Mouse (Mus musculus): ENCODE data around the gene Celf2.

The Celf2 gene

GRCm38 (mm10) chr2:7395473-7395872 lies 113.9 kb downstream of the Celf2 start:
- intact Hi-C loops (cut with DNase I): no loop called here

GRCm38 (mm10) chr2:7392500-7392899 lies 116.9 kb downstream of the Celf2 start:
- intact Hi-C loops (cut with DNase I): no loop called here

- intact Hi-C loops (cut with DNase I): no loop called here
Measured at GRCm38 (mm10) chr2:7389264-7389663, 120.1 kb downstream of the Celf2 start.

- intact Hi-C loops (cut with DNase I): no loop called here
Measured at GRCm38 (mm10) chr2:7378736-7379135, 130.6 kb downstream of the Celf2 start.

GRCm38 (mm10) chr2:7377878-7378277 lies 131.5 kb downstream of the Celf2 start:
- intact Hi-C loops (cut with DNase I): no loop called here

GRCm38 (mm10) chr2:7367738-7368137 lies 141.6 kb downstream of the Celf2 start:
- intact Hi-C loops (cut with DNase I): no loop called here

- intact Hi-C loops (cut with DNase I): no loop called here
Measured at GRCm38 (mm10) chr2:7359557-7359956, 149.8 kb downstream of the Celf2 start.

- intact Hi-C loops (cut with DNase I): no loop called here
Measured at GRCm38 (mm10) chr2:7358816-7359215, 150.5 kb downstream of the Celf2 start.

- intact Hi-C loops (cut with DNase I): no loop called here
Measured at GRCm38 (mm10) chr2:7351234-7351633, 158.1 kb downstream of the Celf2 start.

- intact Hi-C loops (cut with DNase I): no loop called here
Measured at GRCm38 (mm10) chr2:7346703-7347461, 162.5 kb downstream of the Celf2 start.

GRCm38 (mm10) chr2:7344951-7345350 lies 164.4 kb downstream of the Celf2 start:
- intact Hi-C loops (cut with DNase I): no loop called here

GRCm38 (mm10) chr2:7342911-7343478 lies 166.4 kb downstream of the Celf2 start:
- intact Hi-C loops (cut with DNase I): no loop called here

- intact Hi-C loops (cut with DNase I): no loop called here
Measured at GRCm38 (mm10) chr2:7334846-7335245, 174.5 kb downstream of the Celf2 start.

- intact Hi-C loops (cut with DNase I): no loop called here
Measured at GRCm38 (mm10) chr2:7328018-7328899, 181.1 kb downstream of the Celf2 start.

GRCm38 (mm10) chr2:7319760-7320159 lies 189.6 kb downstream of the Celf2 start:
- intact Hi-C loops (cut with DNase I): no loop called here

GRCm38 (mm10) chr2:7311776-7312175 lies 197.6 kb downstream of the Celf2 start:
- intact Hi-C loops (cut with DNase I): no loop called here

- intact Hi-C loops (cut with DNase I): no loop called here
Measured at GRCm38 (mm10) chr2:7310840-7311182, 198.6 kb downstream of the Celf2 start.

GRCm38 (mm10) chr2:7310129-7310839 lies 199.1 kb downstream of the Celf2 start:
- intact Hi-C loops (cut with DNase I): no loop called here

- intact Hi-C loops (cut with DNase I): no loop called here
Measured at GRCm38 (mm10) chr2:7309324-7309723, 200.0 kb downstream of the Celf2 start.

GRCm38 (mm10) chr2:7308731-7309130 lies 200.6 kb downstream of the Celf2 start:
- intact Hi-C loops (cut with DNase I): no loop called here

GRCm38 (mm10) chr2:7287434-7287833 lies 221.9 kb downstream of the Celf2 start:
- intact Hi-C loops (cut with DNase I): no loop called here

- intact Hi-C loops (cut with DNase I): no loop called here
Measured at GRCm38 (mm10) chr2:7273214-7273613, 236.1 kb downstream of the Celf2 start.
